Mouse (Mus musculus) large intestine, adult 2 months (tissue): Measurements from ENCODE around the gene Bcan. TPM values are rescaled to one million over a fixed set of nuclear protein-coding genes. Genes with fewer than 3 reads are reported as not detected.
A peak's percentile ranks its signal among the peaks of the same experiment; 100 is the strongest.

Source experiments
- DNase-seq: peaks from one replicate; pipeline ENCODE4 v3.0.0-alpha.2; 2012; ENCODE audit warnings: low read depth, low spot score
- WGBS: fragments of 180-500 bp; shearing (Covaris S2); methylation state at CpG from one replicate; pipeline ENCODE4 v1.1.7; 2018; 5-methylcytosine and 5-hydroxymethylcytosine counted together
- polyA plus RNA-seq: library from polyadenylated mRNA; depleted of rRNA; stranded (reverse); fragments of >200 nt; gene quantifications from 2 replicates; pipeline ENCODE4 v1.2.3, GENCODE M21; 2012

Bcan gene
- polyA plus RNA-seq, 1 experiment = 0.20 TPM

GRCm38 (mm10) chr3:87999243-87999895, 661 bp downstream of the Bcan start:
- no peak for DNase-seq
- 4% methylated on average over 38 of the region's 38 CpGs for WGBS

- WGBS = 11% methylated on average over 7 of the region's 7 CpGs
These were observed 1.3 kb downstream of the Bcan start for GRCm38 (mm10) chr3:87998747-87999146.

GRCm38 (mm10) chr3:87996971-87997614, 2.9 kb downstream of the Bcan start:
- 2% methylated on average over 49 of the region's 49 CpGs for WGBS
- DNase-seq = no peak

More at GRCm38 (mm10) chr3:87998747-87999146, 1.3 kb downstream of the Bcan start:
- no peak for DNase-seq

GRCm38 (mm10) chr3:87996401-87996800, 3.6 kb downstream of the Bcan start:
- DNase-seq = no peak
- WGBS = 8% methylated on average over 15 of the region's 15 CpGs

GRCm38 (mm10) chr3:87995331-87995730, 4.7 kb downstream of the Bcan start:
- 34% methylated on average over 11 of the region's 11 CpGs for WGBS
- no peak for DNase-seq

GRCm38 (mm10) chr3:87993436-87993835, 6.6 kb downstream of the Bcan start:
- DNase-seq = no peak
- 11% methylated on average over 5 of the region's 6 CpGs for WGBS

GRCm38 (mm10) chr3:87989935-87990334, 10.1 kb downstream of the Bcan start:
- DNase-seq = no peak
- WGBS = 29% methylated on average over 10 of the region's 10 CpGs

- DNase-seq = no peak
- 11% methylated on average over 15 of the region's 15 CpGs for WGBS
These were observed 12.0 kb downstream of the Bcan start for GRCm38 (mm10) chr3:87988068-87988467.

- DNase-seq = no peak
- 2% methylated on average over 15 of the region's 15 CpGs for WGBS
These were observed 12.4 kb downstream of the Bcan start for GRCm38 (mm10) chr3:87987633-87988032.

- DNase-seq = peak; percentile 70
- 1% methylated on average over 17 of the region's 17 CpGs for WGBS
These were observed 13.2 kb downstream of the Bcan start for GRCm38 (mm10) chr3:87986868-87987267.

GRCm38 (mm10) chr3:87985505-87986320, 14.3 kb downstream of the Bcan start:
- no peak for DNase-seq
- 43% methylated on average over 12 of the region's 12 CpGs for WGBS

GRCm38 (mm10) chr3:87984094-87984493, 15.9 kb downstream of the Bcan start:
- no peak for DNase-seq
- WGBS = 50% methylated on average over 3 of the region's 3 CpGs

GRCm38 (mm10) chr3:87983627-87984026, 16.4 kb downstream of the Bcan start:
- 75% methylated on average over 6 of the region's 6 CpGs for WGBS
- no peak for DNase-seq

GRCm38 (mm10) chr3:87982836-87983601, 17.0 kb downstream of the Bcan start:
- 18% methylated on average over 13 of the region's 13 CpGs for WGBS
- no peak for DNase-seq

GRCm38 (mm10) chr3:87981894-87982835, 17.9 kb downstream of the Bcan start:
- 21% methylated on average over 12 of the region's 12 CpGs for WGBS
- no peak for DNase-seq

- WGBS = 85% methylated on average over 6 of the region's 6 CpGs
- no peak for DNase-seq
These were observed 18.7 kb downstream of the Bcan start for GRCm38 (mm10) chr3:87981214-87981760.

- no peak for DNase-seq
- whole genome bisulfite sequencing = 89% methylated on average over 5 of the region's 5 CpGs
These were observed 19.3 kb downstream of the Bcan start for GRCm38 (mm10) chr3:87980728-87981127.

GRCm38 (mm10) chr3:87980085-87980484, 19.9 kb downstream of the Bcan start:
- DNase-seq = no peak
- WGBS = 60% methylated on average over 3 of the region's 3 CpGs
